ENCODE assay signal across 10 mouse cellular contexts in genomic region chr9:96977287-96978145, GRCm38 (mm10). TPM values are rescaled to one million over a fixed set of nuclear protein-coding genes. Genes with fewer than 3 reads are reported as not detected.
DNase-seq lines count a peak whose midpoint lies in the region; ATAC-seq and TF ChIP-seq lines count a peak whose summit lies in the region.
"Had no signal": no experiment of that assay in that cellular context is flagged by ENCODE, and none has a peak within 500 bp of the region (broad histone marks: within the 10 kb centered on the region; RNA-seq: fewer than 3 reads in every experiment).

No protein-coding gene starts in this region.

- no peak overlapping the region for H3K27ac ChIP-seq in CH12.LX (ENCODE audit: insufficient read depth, low read depth)
- peak overlapping the region; percentile 69 to 88 for H3K27ac ChIP-seq in heart, embryonic 14.5 days (replicated peaks in 1 of 2; ENCODE audit: control insufficient read depth in 1 of 2, insufficient read depth in 1 of 2, low read depth in 2 of 2, low read length in 2 of 2)
- H3K27ac ChIP-seq: limb, embryonic 15.5 days had no signal

- dilution Hi-C loops in CH12.LX (cut with MboI; ENCODE audit: extremely low pct_ligation_motif_present, extremely low pct_unique_long_range_greater_than_20kb, low sequenced_read_pairs), result no loop called here

- TF ChIP-seq RAD21 in CH12.LX (IDR thresholded peaks at IDR 0.05; ENCODE audit: low read depth, low read length), result no peak

- no peak overlapping the region for H3K9ac ChIP-seq in CH12.LX (ENCODE audit: insufficient read depth, low read depth)
- H3K9ac ChIP-seq in heart, embryonic 14.5 days (ENCODE audit: low read length), result peak overlapping the region; percentile 13; the same call in 1 of the 2 replicates
- H3K9ac ChIP-seq: limb, embryonic 15.5 days had no signal

- WGBS in heart, embryonic 14.5 days, result 19% methylated on average over 13 of the region's 13 CpGs

- TF ChIP-seq EP300 in CH12.LX (IDR thresholded peaks at IDR 0.05; ENCODE audit: low read length), result no peak

- DNase-seq in embryo, embryonic 10 days (ENCODE audit: low spot score), result peak; percentile 52
- no peak for DNase-seq in embryo, embryonic 9.5 days (ENCODE audit: extremely low spot score)
- DNase-seq in CH12.LX (ENCODE audit: extremely low read depth), result no peak
- DNase-seq in kidney, postnatal 14 days, result peak; percentile 55
- DNase-seq in spleen, postnatal 4 days (ENCODE audit: low spot score in 2 of 2), result no peak
- no peak for DNase-seq in cerebellum, adult 11 months

- peak; percentile 75 for ATAC-seq in heart, embryonic 14.5 days (ENCODE audit: insufficient number of reproducible peaks, insufficient read depth, low FRiP score, low read depth)
- no peak for ATAC-seq in inflammation-experienced regulatory T-cells, adult 6 months

- H3K4me3 ChIP-seq in CH12.LX (replicated peaks in 1 of 3; ENCODE audit: low read depth in 2 of 3, low read length in 2 of 3, poor library complexity in 1 of 3), result no peak overlapping the region
- no peak overlapping the region for H3K4me3 ChIP-seq in heart, embryonic 14.5 days (ENCODE audit: control insufficient read depth in 1 of 2, insufficient read depth in 1 of 2, low read depth in 1 of 2, low read length in 2 of 2)
- H3K4me3 ChIP-seq: limb, embryonic 15.5 days; myocyte had no signal

- H3K4me2 ChIP-seq in CH12.LX (ENCODE audit: insufficient read depth, low read depth, poor library complexity, severe bottlenecking), result no peak overlapping the region
- peak overlapping the region; percentile 1; the same call in 1 of the 2 replicates for H3K4me2 ChIP-seq in heart, embryonic 14.5 days (ENCODE audit: low read length)
- H3K4me2 ChIP-seq: limb, embryonic 15.5 days had no signal

- no peaks in the 10 kb centered on the region for H3K79me2 ChIP-seq in CH12.LX (replicated peaks; ENCODE audit: control insufficient read depth, extremely low read depth, insufficient read depth, poor library complexity, severe bottlenecking)

- H3K4me1 ChIP-seq in CH12.LX (ENCODE audit: control insufficient read depth in 1 of 2, insufficient read depth in 2 of 2), result no peaks in the 10 kb centered on the region
- H3K4me1 ChIP-seq in heart, embryonic 14.5 days (ENCODE audit: control insufficient read depth in 2 of 2, insufficient read depth in 2 of 2, low read length in 2 of 2), result peaks cover 49 to 69% of the 10 kb centered on the region in 2 experiments

- H3K9me3 ChIP-seq in CH12.LX (replicated peaks; ENCODE audit: low read length), result no peaks in the 10 kb centered on the region
- no peaks in the 10 kb centered on the region for H3K9me3 ChIP-seq in heart, embryonic 14.5 days (ENCODE audit: control insufficient read depth, low read length)
- H3K9me3 ChIP-seq: limb, embryonic 15.5 days had no signal

- in situ Hi-C loops in CH12.LX (cut with MboI; ENCODE audit: low pct_ligation_motif_present, low pct_unique_long_range_greater_than_20kb, low sequenced_read_pairs), result no loop called here

- H3K27me3 ChIP-seq in CH12.LX (replicated peaks), result peaks cover 42% of the 10 kb centered on the region
- no peaks in the 10 kb centered on the region for H3K27me3 ChIP-seq in heart, embryonic 14.5 days (ENCODE audit: control insufficient read depth, insufficient read depth, low read length)
- H3K27me3 ChIP-seq: limb, embryonic 15.5 days had no signal

- no peak for TF ChIP-seq POLR2A in CH12.LX (IDR thresholded peaks at IDR 0.05; ENCODE audit: low read depth, low read length)

- H3K36me3 ChIP-seq in CH12.LX (replicated peaks in 1 of 2; ENCODE audit: control insufficient read depth in 1 of 2, insufficient read depth in 1 of 2, low read length in 1 of 2), result no peaks in the 10 kb centered on the region
- H3K36me3 ChIP-seq in heart, embryonic 14.5 days (ENCODE audit: control insufficient read depth, insufficient read depth, low read length), result no peaks in the 10 kb centered on the region

- no peak for TF ChIP-seq CTCF in CH12.LX (conservative IDR thresholded peaks at IDR 0.05 in 1 of 2, IDR thresholded peaks at IDR 0.05 in 1 of 2; ENCODE audit: low read depth in 2 of 2, low read length in 2 of 2)

TF ChIP-seq in CH12.LX, 34 proteins besides CTCF, POLR2A, EP300 and RAD21:
- TF ChIP-seq BHLHE40 (IDR thresholded peaks at IDR 0.05; ENCODE audit: low read depth, low read length), result no peak
- TF ChIP-seq NRF1 (IDR thresholded peaks at IDR 0.05; ENCODE audit: low read depth, low read length), result peak; percentile 55

RNA-seq across cellular contexts. Expression of gene Spsb4, which starts 41.1 kb away (rescaled TPM):
- total RNA-seq in CH12.LX (2012; rRNA removed) (not detected in 2 replicates), CH12.LX (2014; rRNA removed) (not detected in 2 replicates)
- not detected in 2 replicates for polyA plus RNA-seq in CH12.LX (2012; ENCODE audit: insufficient read length, low read depth)
- 41.9 and 46.3 TPM in 2 replicates for polyA plus RNA-seq in heart, embryonic 14.5 days (2014; fragmentation: Nextera tagmentation; extraction: Ambion mirVana)
- under 1 TPM in 1 of 3 experiments, not detected in 2; 0.16 TPM for polyA plus RNA-seq in inflammation-experienced regulatory T-cells, adult 6 months (2017; shearing (Covaris generic))

Comparison
In these comparisons a context has a peak if more than half of its experiments do, and no peak if none do; other contexts are left out.
1. DNase-seq: peak in embryo, embryonic 10 days (single experiment) and kidney, postnatal 14 days (single experiment); none in embryo, embryonic 9.5 days (single experiment), CH12.LX (single experiment), spleen, postnatal 4 days (0 of 2) and cerebellum, adult 11 months (single experiment).
2. RNA of gene Spsb4, which starts 41.1 kb away (polyA plus RNA-seq): 41.9 to 46.3 TPM in heart, embryonic 14.5 days; not detected in CH12.LX and 0.16 TPM in inflammation-experienced regulatory T-cells, adult 6 months; every median in the first group is over 10 times any median in the second.